Mouse (Mus musculus) megakaryocyte, embryonic 14.5 days (primary cell): ENCODE data around the gene Tmc3.

Experiments used
- FLI1 ChIP-seq: IDR thresholded peaks from 2 replicates; pipeline ENCODE4 v1.6.1; 2012; ENCODE audit warnings: low read length, inconsistent platforms, mixed read lengths
- GATA1 ChIP-seq: IDR thresholded peaks from 3 replicates; pipeline ENCODE4 v1.6.1; 2012; ENCODE audit warnings: mixed read lengths, low read length, inconsistent platforms, borderline replicate concordance

DNA sequence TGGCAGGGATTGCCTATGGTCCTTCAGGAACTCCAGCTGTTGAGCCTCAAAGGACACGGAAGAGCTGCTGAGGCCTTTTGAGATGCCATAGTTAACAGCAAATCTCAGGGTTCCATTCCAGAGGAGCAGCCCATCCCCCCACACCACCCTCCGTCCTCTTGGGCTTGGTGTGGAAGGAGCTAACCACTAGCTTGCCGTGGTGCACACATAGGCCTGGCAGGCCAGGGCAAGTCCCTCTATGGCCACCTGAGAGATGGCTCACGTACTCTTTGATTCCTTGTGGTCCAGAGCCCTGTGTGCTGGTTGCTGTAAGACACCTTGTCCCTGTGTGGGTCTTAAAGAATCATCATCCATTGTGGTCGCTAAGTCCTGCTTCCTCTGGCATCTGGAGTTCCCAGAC, 55.9 kb downstream of the Tmc3 start:
- no peak for TF ChIP-seq GATA1
- no peak for TF ChIP-seq FLI1
